Comparison of ENCODE assay signal across 7 mouse cellular contexts in genomic region chr7:127841340-127842000, GRCm38 (mm10). TPM values are rescaled to one million over a fixed set of nuclear protein-coding genes. Genes with fewer than 3 reads are reported as not detected.
DNase-seq lines count a peak whose midpoint lies in the region; ATAC-seq and TF ChIP-seq lines count a peak whose summit lies in the region.

No protein-coding gene starts in this region.

- peak overlapping the region; percentile 95 for H3K27ac ChIP-seq in intestine, postnatal 0 days (ENCODE audit: low read depth, low read length)
- H3K27ac ChIP-seq in midbrain, embryonic 12.5 days (replicated peaks), result peak overlapping the region; percentile 83
- H3K27ac ChIP-seq in small intestine, adult 2 months (ENCODE audit: insufficient read depth, low read depth, low read length), result peak overlapping the region; percentile 99

- H3K9me3 ChIP-seq in intestine, postnatal 0 days (ENCODE audit: control insufficient read depth), result no peaks in the 10 kb centered on the region
- H3K9me3 ChIP-seq in midbrain, embryonic 12.5 days, result no peaks in the 10 kb centered on the region

- peak overlapping the region; percentile 74 for H3K9ac ChIP-seq in intestine, postnatal 0 days (ENCODE audit: low read depth, low read length)
- H3K9ac ChIP-seq in midbrain, embryonic 12.5 days (replicated peaks), result peak overlapping the region; percentile 61

- peak; percentile 29; the same call in 1 of the 2 replicates for TF ChIP-seq CTCF in intestine, postnatal 0 days (IDR thresholded peaks at IDR 0.05; ENCODE audit: low read depth)
- TF ChIP-seq CTCF in small intestine, adult 2 months (IDR thresholded peaks at IDR 0.05; ENCODE audit: extremely low read depth, insufficient read length, insufficient replicate concordance, low read depth, low read length), result no peak

- DNase-seq in adrenal gland, adult 8-10 months, result peak; percentile 93
- peak; percentile 89 for DNase-seq in embryo, embryonic 9.5 days (ENCODE audit: extremely low spot score)
- DNase-seq in gonadal fat pad, adult 2 months (ENCODE audit: low read depth), result peak; percentile 46
- DNase-seq in left cerebral cortex, postnatal 4 days, result peak; percentile 96

- H3K4me2 ChIP-seq in intestine, postnatal 0 days (replicated peaks; ENCODE audit: low read depth), result peak overlapping the region; percentile 86
- peak overlapping the region; percentile 100 for H3K4me2 ChIP-seq in midbrain, embryonic 12.5 days (replicated peaks)

- peaks cover 30% of the 10 kb centered on the region for H3K36me3 ChIP-seq in intestine, postnatal 0 days (ENCODE audit: control insufficient read depth, insufficient read depth)
- no peaks in the 10 kb centered on the region for H3K36me3 ChIP-seq in midbrain, embryonic 12.5 days
- peaks cover 24% of the 10 kb centered on the region for H3K36me3 ChIP-seq in small intestine, adult 2 months (ENCODE audit: control insufficient read depth, insufficient read depth, low read length)

- under 1% methylated on average over 45 of the region's 46 CpGs for WGBS in intestine, postnatal 0 days
- under 1% methylated on average over 39 of the region's 46 CpGs for whole genome bisulfite sequencing in midbrain, embryonic 12.5 days
- WGBS in small intestine, adult 2 months, result 1% methylated on average over 46 of the region's 46 CpGs

- peak; percentile 47; the same call in 1 of the 2 replicates for TF ChIP-seq POLR2A in small intestine, adult 2 months (IDR thresholded peaks at IDR 0.05; ENCODE audit: low read depth, low read length)

- H3K4me3 ChIP-seq in intestine, postnatal 0 days (ENCODE audit: low read depth, low read length), result peak overlapping the region; percentile 83
- peak overlapping the region; percentile 68 for H3K4me3 ChIP-seq in midbrain, embryonic 12.5 days
- peak overlapping the region; percentile 90 for H3K4me3 ChIP-seq in small intestine, adult 2 months (ENCODE audit: low read depth, low read length)

- no peaks in the 10 kb centered on the region for H3K27me3 ChIP-seq in intestine, postnatal 0 days (replicated peaks; ENCODE audit: control insufficient read depth, insufficient read depth, low read length)
- no peaks in the 10 kb centered on the region; the same call in none of the 2 replicates for H3K27me3 ChIP-seq in midbrain, embryonic 12.5 days
- no peaks in the 10 kb centered on the region for H3K27me3 ChIP-seq in small intestine, adult 2 months (ENCODE audit: control insufficient read depth, insufficient read depth, low read length)

- H3K4me1 ChIP-seq in intestine, postnatal 0 days (replicated peaks; ENCODE audit: control insufficient read depth, insufficient read depth, low read length), result no peaks in the 10 kb centered on the region; the same call in 1 of the 2 replicates
- peaks cover 7% of the 10 kb centered on the region; the same call in 1 of the 2 replicates for H3K4me1 ChIP-seq in midbrain, embryonic 12.5 days
- H3K4me1 ChIP-seq in small intestine, adult 2 months (ENCODE audit: control insufficient read depth, insufficient read depth, insufficient read length, low read length), result peaks cover 9% of the 10 kb centered on the region

- ATAC-seq in intestine, postnatal 0 days, result peak; percentile 88
- peak; percentile 92 for ATAC-seq in midbrain, embryonic 12.5 days (ENCODE audit: low FRiP score, low read depth)

- intact Hi-C loops in left cerebral cortex, postnatal 4 days (cut with DNase I), result no loop called here

RNA-seq across cellular contexts. Expression of gene Stx1b, which starts 17.1 kb away (rescaled TPM):
- total RNA-seq in adrenal gland, adult 8-10 months (2022), result 1 to 10 TPM; 2.9 to 8.5 (median 6.3) TPM
- polyA plus RNA-seq in gonadal fat pad, adult 2 months (2012; rRNA removed), result 16.6 and 24.0 TPM in 2 replicates
- polyA plus RNA-seq in intestine, postnatal 0 days (2015; fragmentation: Nextera tagmentation; extraction: Ambion mirVana), result 0.74 and 1.1 TPM in 2 replicates
- 100 to 1,000 TPM; 193 to 215 TPM for total RNA-seq in left cerebral cortex, postnatal 4 days (2021)
- 16.3 and 19.9 TPM in 2 replicates for polyA plus RNA-seq in midbrain, embryonic 12.5 days (2016; fragmentation: Nextera tagmentation; extraction: Ambion mirVana)
- 1.2 and 1.8 TPM in 2 replicates for polyA plus RNA-seq in small intestine, adult 2 months (2012; rRNA removed)

RNA-seq across cellular contexts. Expression of gene Stx4a, which starts 17.4 kb away (rescaled TPM):
- 100 to 1,000 TPM in 3 of 4 experiments, 10 to 100 TPM in 1; 84.9 to 143 (median 113) TPM for total RNA-seq in adrenal gland, adult 8-10 months (2022)
- 76.2 and 82.5 TPM in 2 replicates for polyA plus RNA-seq in gonadal fat pad, adult 2 months (2012; rRNA removed)
- 38.9 and 46.6 TPM in 2 replicates for polyA plus RNA-seq in intestine, postnatal 0 days (2015; fragmentation: Nextera tagmentation; extraction: Ambion mirVana)
- 10 to 100 TPM; 34.5 to 40.0 TPM for total RNA-seq in left cerebral cortex, postnatal 4 days (2021)
- polyA plus RNA-seq in midbrain, embryonic 12.5 days (2016; fragmentation: Nextera tagmentation; extraction: Ambion mirVana), result 20.1 and 21.5 TPM in 2 replicates
- 27.3 and 68.2 TPM in 2 replicates for polyA plus RNA-seq in small intestine, adult 2 months (2012; rRNA removed)

RNA-seq across cellular contexts. Expression of gene Zfp646, which starts 34.6 kb away (rescaled TPM):
- 10 to 100 TPM; 34.2 to 46.2 (median 40.2) TPM for total RNA-seq in adrenal gland, adult 8-10 months (2022)
- polyA plus RNA-seq in gonadal fat pad, adult 2 months (2012; rRNA removed), result 18.3 and 22.8 TPM in 2 replicates
- 4.5 and 5.4 TPM in 2 replicates for polyA plus RNA-seq in intestine, postnatal 0 days (2015; fragmentation: Nextera tagmentation; extraction: Ambion mirVana)
- 10 to 100 TPM; 36.3 to 38.0 TPM for total RNA-seq in left cerebral cortex, postnatal 4 days (2021)
- 22.5 and 24.6 TPM in 2 replicates for polyA plus RNA-seq in midbrain, embryonic 12.5 days (2016; fragmentation: Nextera tagmentation; extraction: Ambion mirVana)
- polyA plus RNA-seq in small intestine, adult 2 months (2012; rRNA removed), result 8.0 and 13.6 TPM in 2 replicates

RNA-seq across cellular contexts. Expression of gene Zfp668, which starts 35.2 kb away (rescaled TPM):
- 10 to 100 TPM in 2 of 4 experiments, 1 to 10 TPM in 2; 8.0 to 15.1 (median 9.2) TPM for total RNA-seq in adrenal gland, adult 8-10 months (2022)
- 5.9 and 8.2 TPM in 2 replicates for polyA plus RNA-seq in gonadal fat pad, adult 2 months (2012; rRNA removed)
- 5.4 and 6.1 TPM in 2 replicates for polyA plus RNA-seq in intestine, postnatal 0 days (2015; fragmentation: Nextera tagmentation; extraction: Ambion mirVana)
- 10 to 100 TPM; 33.1 to 36.4 TPM for total RNA-seq in left cerebral cortex, postnatal 4 days (2021)
- 39.0 and 39.2 TPM in 2 replicates for polyA plus RNA-seq in midbrain, embryonic 12.5 days (2016; fragmentation: Nextera tagmentation; extraction: Ambion mirVana)
- polyA plus RNA-seq in small intestine, adult 2 months (2012; rRNA removed), result 3.7 and 7.1 TPM in 2 replicates

RNA-seq across cellular contexts. Expression of gene Hsd3b7, which starts 41.1 kb away (rescaled TPM):
- total RNA-seq in adrenal gland, adult 8-10 months (2022), result 10 to 100 TPM; 33.8 to 44.9 (median 41.5) TPM
- polyA plus RNA-seq in gonadal fat pad, adult 2 months (2012; rRNA removed), result 103 and 120 TPM in 2 replicates
- 35.2 and 37.3 TPM in 2 replicates for polyA plus RNA-seq in intestine, postnatal 0 days (2015; fragmentation: Nextera tagmentation; extraction: Ambion mirVana)
- total RNA-seq in left cerebral cortex, postnatal 4 days (2021), result 1 to 10 TPM; 3.3 to 5.8 TPM
- polyA plus RNA-seq in midbrain, embryonic 12.5 days (2016; fragmentation: Nextera tagmentation; extraction: Ambion mirVana), result 8.1 and 8.3 TPM in 2 replicates
- polyA plus RNA-seq in small intestine, adult 2 months (2012; rRNA removed), result 31.3 and 45.7 TPM in 2 replicates

Comparison
In these comparisons a context has a peak if more than half of its experiments do, and no peak if none do; other contexts are left out.
1. Peak in every context shown above with its lines: DNase-seq, ATAC-seq, H3K4me3 ChIP-seq and H3K27ac ChIP-seq.
2. DNase-seq: peak in every context shown above with its lines; median percentile 96 in left cerebral cortex, postnatal 4 days; 93 in adrenal gland, adult 8-10 months; 89 in embryo, embryonic 9.5 days; 46 in gonadal fat pad, adult 2 months.